Mouse (Mus musculus) forebrain, embryonic 14.5 days (tissue): Measurements from ENCODE around the gene Dclk3. TPM values are rescaled to one million over a fixed set of nuclear protein-coding genes. Genes with fewer than 3 reads are reported as not detected.

Experiments
- ATAC-seq: fragments of 200-750 bp; cut with Nextera tagmentation; 2 replicates; pipeline ENCODE4 v1.8.0; 2017; ENCODE audit warnings: mild to moderate bottlenecking, moderate library complexity
- DNase-seq: peaks from one replicate; pipeline ENCODE4 v3.0.0-alpha.2; 2015; ENCODE audit warnings: low spot score
- H3K27ac ChIP-seq: fragments of 300-500 bp; sonication (generic); 2 replicates; pipeline ENCODE4 v1.5.1; 2014; ENCODE audit warnings: low read depth, mild to moderate bottlenecking, control low read depth, low read length, moderate library complexity
- H3K27me3 ChIP-seq: fragments of 300-500 bp; sonication (generic); replicated peaks from 2 replicates; pipeline ENCODE4 v1.6.1; 2014; ENCODE audit warnings: low read length, control low read depth, mixed read lengths; ENCODE audit not compliant: control insufficient read depth, insufficient read depth
- H3K36me3 ChIP-seq: fragments of 300-500 bp; sonication (generic); 2 replicates; pipeline ENCODE4 v1.6.1; 2014; ENCODE audit warnings: low read length, control low read depth; ENCODE audit not compliant: control insufficient read depth, insufficient read depth
- H3K4me1 ChIP-seq: fragments of 300-500 bp; sonication (generic); 2 replicates; pipeline ENCODE4 v1.6.1; 2014; ENCODE audit warnings: antibody characterized with exemption, low read length, control low read depth; ENCODE audit not compliant: control insufficient read depth, insufficient read depth
- H3K4me2 ChIP-seq: fragments of 300-500 bp; sonication (generic); 2 replicates; pipeline ENCODE4 v1.6.1; 2014; ENCODE audit warnings: mild to moderate bottlenecking, control low read depth, low read length
- H3K4me3 ChIP-seq: fragments of 300-500 bp; sonication (generic); 2 replicates; pipeline ENCODE4 v1.5.1; 2014; ENCODE audit warnings: low read depth, low read length, control low read depth
- H3K9ac ChIP-seq: fragments of 300-500 bp; sonication (generic); 2 replicates; pipeline ENCODE4 v1.6.1; 2014; ENCODE audit warnings: mild to moderate bottlenecking, low read length, control low read depth, moderate library complexity
- H3K9me3 ChIP-seq: fragments of 300-500 bp; sonication (generic); replicated peaks from 2 replicates; pipeline ENCODE4 v1.6.1; 2016; ENCODE audit warnings: low read length, control low read depth, mixed read lengths; ENCODE audit not compliant: control insufficient read depth
- WGBS: fragments of 180-500 bp; shearing (Covaris S2); extraction: QIAGEN DNeasy Blood & Tissue Kit; methylation state at CpG from one replicate; pipeline ENCODE4 v1.1.7; 2014; 5-methylcytosine and 5-hydroxymethylcytosine counted together
- polyA plus RNA-seq: library from polyadenylated mRNA; unstranded; fragments of >200 nt; fragmentation: Nextera tagmentation; extraction: Ambion mirVana; gene quantifications from 2 replicates; pipeline ENCODE4 v1.2.1, GENCODE M21; 2014

The Dclk3 gene
- polyA plus RNA-seq, 1 experiment from 2014 or later, result 2.1 TPM

DNA sequence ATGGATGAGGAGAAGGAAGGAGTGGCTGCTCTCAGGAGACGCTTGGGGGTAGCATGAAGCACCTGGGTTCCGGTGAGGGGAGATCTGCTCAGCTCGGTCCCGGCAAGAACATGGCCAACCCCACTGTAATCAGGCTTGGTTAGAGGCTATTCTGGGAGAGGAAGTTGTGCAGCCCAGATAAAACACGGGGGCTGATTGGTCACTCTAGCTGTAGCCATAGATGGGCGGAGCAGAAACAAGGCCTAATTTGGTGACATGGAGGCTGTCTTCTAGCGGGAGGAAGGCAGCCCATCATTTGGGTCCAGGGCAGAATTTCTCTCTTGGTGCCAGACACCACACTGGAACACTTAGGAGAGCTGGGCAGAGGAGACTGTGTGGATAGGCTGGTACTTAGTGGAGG, 83.3 kb downstream of the Dclk3 start:
- WGBS, result 94% methylated on average over 7 of the region's 7 CpGs
- H3K27me3 ChIP-seq, result no peaks in the 10 kb centered on the region
- H3K4me1 ChIP-seq, result no peaks in the 10 kb centered on the region
- H3K27ac ChIP-seq, result no peak overlapping the region
- ATAC-seq (no peak), DNase-seq (no peak)
- no peak overlapping the region for H3K4me2 ChIP-seq
- H3K9me3 ChIP-seq, result no peaks in the 10 kb centered on the region
- H3K4me3 ChIP-seq, result no peak overlapping the region
- H3K36me3 ChIP-seq, result no peaks in the 10 kb centered on the region
- H3K9ac ChIP-seq, result no peak overlapping the region

- 93% methylated on average over 11 of the region's 11 CpGs for WGBS
Measured at GRCm38 (mm10) chr9:111523111-111523510, 84.2 kb downstream of the Dclk3 start.

GRCm38 (mm10) chr9:111523871-111524270, 85.0 kb downstream of the Dclk3 start:
- H3K4me1 ChIP-seq, result no peaks in the 10 kb centered on the region
- 96% methylated on average over 3 of the region's 3 CpGs for WGBS
- ATAC-seq, result no peak

More at GRCm38 (mm10) chr9:111523111-111523510, 84.2 kb downstream of the Dclk3 start:
- ATAC-seq (no peak), DNase-seq (no peak)
- no peaks in the 10 kb centered on the region for H3K4me1 ChIP-seq
- H3K9me3 ChIP-seq, result no peaks in the 10 kb centered on the region
- H3K27ac ChIP-seq, result no peak overlapping the region
- no peak overlapping the region for H3K4me3 ChIP-seq
- no peaks in the 10 kb centered on the region for H3K36me3 ChIP-seq
- no peak overlapping the region for H3K9ac ChIP-seq
- no peak overlapping the region for H3K4me2 ChIP-seq
- no peaks in the 10 kb centered on the region for H3K27me3 ChIP-seq

DNA sequence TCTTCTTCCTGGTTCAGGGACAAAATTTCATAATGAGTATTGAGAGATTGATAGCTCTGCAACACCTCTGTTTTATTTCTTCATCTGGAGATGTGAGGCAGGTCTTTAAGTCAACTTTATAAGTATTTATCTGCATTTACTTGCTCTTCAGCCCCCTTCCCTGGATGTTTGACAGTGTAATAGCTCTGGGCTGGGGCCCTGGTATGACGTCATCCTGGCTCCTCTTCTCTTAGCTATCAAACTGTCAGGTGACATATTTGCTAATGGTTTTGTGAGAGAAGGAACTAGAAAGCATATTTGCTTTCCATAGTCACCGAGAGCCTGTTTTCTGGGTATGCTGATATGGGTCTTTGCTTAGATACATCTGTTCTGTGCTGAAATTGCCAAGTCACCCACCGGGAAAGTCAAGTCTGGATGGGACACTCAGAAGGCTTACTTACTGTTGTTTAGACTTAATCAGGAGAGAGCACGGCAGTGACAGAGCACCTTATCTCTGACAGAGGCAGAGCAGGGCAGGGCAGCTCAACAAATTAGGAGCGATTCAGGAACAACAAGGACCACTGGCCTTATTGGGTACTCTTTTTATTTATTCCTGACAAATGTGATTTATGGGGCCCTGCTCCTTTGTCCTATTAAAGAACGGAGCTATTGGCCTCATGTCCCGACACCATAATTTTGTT, 96.0 kb downstream of the Dclk3 start:
- Histone ChIP-seq H3K9ac (no peak overlapping the region), H3K4me1 (no peaks in the 10 kb centered on the region), H3K36me3 (no peaks in the 10 kb centered on the region), H3K27me3 (no peaks in the 10 kb centered on the region), H3K9me3 (no peaks in the 10 kb centered on the region), H3K4me3 (no peak overlapping the region), H3K4me2 (no peak overlapping the region), H3K27ac (no peak overlapping the region)
- DNase-seq (no peak), ATAC-seq (no peak)
- WGBS, result 70% methylated on average over 7 of the region's 7 CpGs

More at GRCm38 (mm10) chr9:111523871-111524270, 85.0 kb downstream of the Dclk3 start:
- no peaks in the 10 kb centered on the region for H3K9me3 ChIP-seq
- no peak overlapping the region for H3K27ac ChIP-seq
- H3K4me3 ChIP-seq, result no peak overlapping the region
- H3K4me2 ChIP-seq, result no peak overlapping the region
- H3K9ac ChIP-seq, result no peak overlapping the region
- no peak for DNase-seq
- H3K36me3 ChIP-seq, result no peaks in the 10 kb centered on the region
- no peaks in the 10 kb centered on the region for H3K27me3 ChIP-seq

- Histone ChIP-seq H3K4me2 (no peak overlapping the region), H3K4me3 (no peak overlapping the region), H3K27ac (no peak overlapping the region), H3K9ac (no peak overlapping the region), H3K36me3 (no peaks in the 10 kb centered on the region), H3K27me3 (no peaks in the 10 kb centered on the region), H3K4me1 (no peaks in the 10 kb centered on the region), H3K9me3 (no peaks in the 10 kb centered on the region)
- WGBS, result 84% methylated on average over 8 of the region's 8 CpGs
- ATAC-seq (no peak), DNase-seq (no peak)
Measured at GRCm38 (mm10) chr9:111535445-111536064, 96.7 kb downstream of the Dclk3 start.

Other genes starting within 250 kb of the Dclk3 start
- gene Mlh1, start 167.3 kb upstream of the Dclk3 start, polyA plus RNA-seq, result 30.4 and 37.0 TPM in 2 replicates
- 60.5 and 73.7 TPM in 2 replicates for gene Epm2aip1, start 167.2 kb upstream of the Dclk3 start, polyA plus RNA-seq
- 5.9 and 8.5 TPM in 2 replicates for gene Trank1, start 127.3 kb upstream of the Dclk3 start, polyA plus RNA-seq